Mouse (Mus musculus): ENCODE data around the gene Upk3b.

DNA sequence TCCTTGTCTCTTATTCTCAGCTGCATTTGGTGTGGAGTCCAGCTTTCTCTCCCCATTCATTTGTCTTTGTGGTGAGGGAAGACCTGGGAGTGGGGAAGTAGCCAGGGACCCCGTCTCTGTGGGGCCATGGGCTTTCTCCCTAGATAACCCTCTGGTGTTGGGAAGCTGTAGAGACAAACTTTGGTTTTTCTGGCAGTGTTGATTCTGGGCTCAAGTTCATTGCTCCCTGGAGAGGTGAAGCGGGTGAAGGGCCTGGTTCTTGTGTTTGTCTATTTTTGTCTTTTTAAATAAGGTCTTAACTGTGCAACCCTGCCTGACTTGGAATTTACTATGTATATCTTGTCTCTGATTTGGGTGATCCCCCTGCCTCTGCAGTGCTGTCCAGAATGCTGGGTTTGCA lies 19.6 kb upstream of the Upk3b start:
- TF ChIP-seq POLR2A (IDR thresholded peaks at IDR 0.05; ENCODE audit: low read depth, low read length) (no peak), CTCF (IDR thresholded peaks at IDR 0.05; ENCODE audit: extremely low read depth, insufficient read length, insufficient replicate concordance, low read depth, low read length) (no peak)
